Mouse (Mus musculus) hindbrain, embryonic 11.5 days (tissue): ENCODE measurements around the gene Mob3a. TPM values are rescaled to one million over a fixed set of nuclear protein-coding genes. Genes with fewer than 3 reads are reported as not detected.
A peak's percentile ranks its signal among the peaks of the same experiment; 100 is the strongest.

Experiments used
- ATAC-seq: fragments of 200-750 bp; cut with Nextera tagmentation; 2 replicates; pipeline ENCODE4 v1.8.0; 2017; ENCODE audit warnings: mild to moderate bottlenecking, moderate TSS enrichment, moderate library complexity; ENCODE audit not compliant: low FRiP score
- DNase-seq: peaks from one replicate; pipeline ENCODE4 v3.0.0-alpha.2; 2015; ENCODE audit warnings: low spot score
- H3K27ac ChIP-seq: fragments of 300-500 bp; sonication (generic); 2 replicates; pipeline ENCODE4 v1.5.1; 2014; ENCODE audit warnings: mild to moderate bottlenecking, low read depth, low read length
- H3K27me3 ChIP-seq: fragments of 300-500 bp; sonication (generic); 2 replicates; pipeline ENCODE4 v1.6.1; 2014; ENCODE audit warnings: mild to moderate bottlenecking, low read length, moderate library complexity, mixed read lengths; ENCODE audit not compliant: control insufficient read depth, insufficient read depth
- H3K36me3 ChIP-seq: fragments of 300-500 bp; sonication (generic); 2 replicates; pipeline ENCODE4 v1.6.1; 2014; ENCODE audit warnings: mild to moderate bottlenecking, low read length, moderate library complexity, mixed read lengths; ENCODE audit not compliant: control insufficient read depth, insufficient read depth
- H3K4me1 ChIP-seq: fragments of 300-500 bp; sonication (generic); replicated peaks from 2 replicates; pipeline ENCODE4 v1.6.1; 2014; ENCODE audit warnings: low read length, mixed read lengths; ENCODE audit not compliant: control insufficient read depth, insufficient read depth
- H3K4me2 ChIP-seq: fragments of 300-500 bp; sonication (generic); replicated peaks from 2 replicates; pipeline ENCODE4 v1.6.1; 2014; ENCODE audit warnings: mild to moderate bottlenecking, low read depth, low read length
- H3K4me3 ChIP-seq: fragments of 300-500 bp; sonication (generic); 2 replicates; pipeline ENCODE4 v1.5.1; 2014; ENCODE audit warnings: low read depth, low read length
- H3K9ac ChIP-seq: fragments of 300-500 bp; sonication (generic); 2 replicates; pipeline ENCODE4 v1.6.1; 2014; ENCODE audit warnings: low read depth, low read length
- H3K9me3 ChIP-seq: fragments of 300-500 bp; sonication (generic); 2 replicates; pipeline ENCODE4 v1.6.1; 2016; ENCODE audit warnings: low read length; ENCODE audit not compliant: control insufficient read depth
- WGBS: fragments of 180-500 bp; shearing (Covaris S2); extraction: QIAGEN DNeasy Blood & Tissue Kit; methylation state at CpG from one replicate; pipeline ENCODE4 v1.1.7; 2014; 5-methylcytosine and 5-hydroxymethylcytosine counted together
- polyA plus RNA-seq: library from polyadenylated mRNA; unstranded; fragments of >200 nt; fragmentation: Nextera tagmentation; extraction: Ambion mirVana; gene quantifications from 2 replicates; pipeline ENCODE4 v1.2.1, GENCODE M21; 2014

Gene Mob3a
- polyA plus RNA-seq, 1 experiment from 2014 or later = 54.4 TPM

DNA sequence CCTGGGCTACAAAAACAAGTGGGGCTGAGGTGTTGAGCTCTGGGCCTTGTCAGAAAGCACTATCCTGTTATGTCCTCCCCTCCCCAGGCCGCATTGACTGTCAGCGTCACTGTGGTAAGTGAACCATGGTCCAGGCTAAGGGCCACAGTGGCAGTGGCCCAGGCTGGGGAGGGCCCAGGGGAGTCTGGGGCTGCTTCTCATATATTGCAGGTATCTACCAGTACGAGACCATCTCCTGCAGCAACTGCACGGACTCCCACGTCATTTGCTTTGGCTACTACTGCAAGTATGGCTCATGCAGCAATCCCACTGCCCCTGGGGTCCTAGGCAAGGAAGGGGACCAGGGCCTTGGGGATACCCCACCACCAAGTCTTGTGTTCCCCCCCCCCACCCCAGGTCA, 1.9 kb upstream of the Mob3a start:
- no peak overlapping the region for H3K4me3 ChIP-seq
- no peak overlapping the region for H3K27ac ChIP-seq
- H3K4me2 ChIP-seq = no peak overlapping the region
- H3K9ac ChIP-seq = no peak overlapping the region; the same call in 1 of the 2 replicates
- DNase-seq (no peak), ATAC-seq (no peak)
- no peaks in the 10 kb centered on the region for H3K9me3 ChIP-seq
- H3K4me1 ChIP-seq = peaks cover 5% of the 10 kb centered on the region
- no peaks in the 10 kb centered on the region; the same call in none of the 2 replicates for H3K36me3 ChIP-seq
- WGBS = 86% methylated on average over 5 of the region's 5 CpGs
- no peaks in the 10 kb centered on the region for H3K27me3 ChIP-seq

- ATAC-seq (peak; percentile 89), DNase-seq (peak; percentile 91)
- Histone ChIP-seq H3K36me3 (0 out of 2 replicates have a peak, but pooled peaks cover 2% of the 10 kb centered on the region), H3K9ac (peak overlapping the region; percentile 66), H3K9me3 (no peaks in the 10 kb centered on the region), H3K27ac (peak overlapping the region; percentile 75), H3K27me3 (no peaks in the 10 kb centered on the region), H3K4me2 (peak overlapping the region; percentile 81), H3K4me1 (peaks cover 5% of the 10 kb centered on the region), H3K4me3 (peak overlapping the region; percentile 66)
- WGBS = 2% methylated on average over 47 of the region's 47 CpGs
These were observed 986 bp upstream of the Mob3a start for GRCm38 (mm10) chr10:80702536-80703390.

GRCm38 (mm10) chr10:80700732-80701131, 1.0 kb downstream of the Mob3a start:
- Histone ChIP-seq H3K27ac (no peak overlapping the region), H3K4me1 (peaks cover 5% of the 10 kb centered on the region), H3K27me3 (no peaks in the 10 kb centered on the region), H3K9me3 (no peaks in the 10 kb centered on the region), H3K9ac (0 out of 2 replicates have a peak overlapping the region, but pooled peaks have one; percentile 19), H3K36me3 (0 out of 2 replicates have a peak, but pooled peaks cover 2% of the 10 kb centered on the region), H3K4me2 (peak overlapping the region; percentile 81), H3K4me3 (peak overlapping the region; percentile 66)
- ATAC-seq (no peak), DNase-seq (no peak)
- WGBS = 53% methylated on average over 4 of the region's 4 CpGs

DNA sequence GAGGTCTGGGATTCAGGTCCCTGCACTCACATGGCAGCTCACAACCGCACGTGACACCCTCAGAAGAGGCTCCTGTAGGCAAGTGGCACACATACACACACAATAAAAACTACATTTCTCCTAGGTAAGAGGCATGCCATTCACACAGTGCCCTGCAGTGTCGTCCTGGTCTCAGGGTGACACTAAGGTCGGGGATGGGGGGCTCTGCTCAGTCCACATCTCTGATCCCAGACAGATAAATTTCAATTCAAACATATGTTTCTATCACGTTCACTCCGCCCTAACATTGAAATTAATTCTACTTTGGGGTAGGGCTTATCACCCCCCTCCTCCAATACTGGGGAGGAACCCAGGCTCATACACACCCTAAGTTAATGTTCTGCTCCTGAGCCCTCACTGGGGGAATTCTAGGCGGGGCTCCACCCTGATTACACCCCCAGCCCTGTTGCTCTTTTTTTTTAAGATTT, 1.7 kb downstream of the Mob3a start:
- Histone ChIP-seq H3K27me3 (no peaks in the 10 kb centered on the region), H3K9me3 (no peaks in the 10 kb centered on the region), H3K27ac (no peak overlapping the region), H3K4me2 (no peak overlapping the region), H3K4me1 (peaks cover 5% of the 10 kb centered on the region), H3K36me3 (0 out of 2 replicates have a peak, but pooled peaks cover 2% of the 10 kb centered on the region), H3K4me3 (no peak overlapping the region), H3K9ac (no peak overlapping the region)
- DNase-seq = no peak
- 86% methylated on average over 7 of the region's 7 CpGs for WGBS
- ATAC-seq = no peak

- WGBS = 92% methylated on average over 9 of the region's 9 CpGs
- no peaks in the 10 kb centered on the region for H3K27me3 ChIP-seq
- H3K4me2 ChIP-seq = no peak overlapping the region
- ATAC-seq (no peak), DNase-seq (no peak)
- no peak overlapping the region for H3K27ac ChIP-seq
- H3K9me3 ChIP-seq = no peaks in the 10 kb centered on the region
- H3K36me3 ChIP-seq = peaks cover 5% of the 10 kb centered on the region; the same call in 1 of the 2 replicates
- H3K9ac ChIP-seq = no peak overlapping the region
- no peak overlapping the region for H3K4me3 ChIP-seq
- peaks cover 5% of the 10 kb centered on the region for H3K4me1 ChIP-seq
These were observed 3.2 kb downstream of the Mob3a start for GRCm38 (mm10) chr10:80698605-80699004.

- H3K9ac ChIP-seq = no peak overlapping the region
- H3K9me3 ChIP-seq = no peaks in the 10 kb centered on the region
- 89% methylated on average over 9 of the region's 9 CpGs for WGBS
- H3K4me2 ChIP-seq = no peak overlapping the region
- H3K4me3 ChIP-seq = no peak overlapping the region
- DNase-seq (no peak), ATAC-seq (no peak)
- H3K27me3 ChIP-seq = no peaks in the 10 kb centered on the region
- peaks cover 3% of the 10 kb centered on the region for H3K4me1 ChIP-seq
- no peak overlapping the region for H3K27ac ChIP-seq
- H3K36me3 ChIP-seq = peaks cover 5% of the 10 kb centered on the region; the same call in 1 of the 2 replicates
These were observed 4.0 kb downstream of the Mob3a start for GRCm38 (mm10) chr10:80697812-80698211.

DNA sequence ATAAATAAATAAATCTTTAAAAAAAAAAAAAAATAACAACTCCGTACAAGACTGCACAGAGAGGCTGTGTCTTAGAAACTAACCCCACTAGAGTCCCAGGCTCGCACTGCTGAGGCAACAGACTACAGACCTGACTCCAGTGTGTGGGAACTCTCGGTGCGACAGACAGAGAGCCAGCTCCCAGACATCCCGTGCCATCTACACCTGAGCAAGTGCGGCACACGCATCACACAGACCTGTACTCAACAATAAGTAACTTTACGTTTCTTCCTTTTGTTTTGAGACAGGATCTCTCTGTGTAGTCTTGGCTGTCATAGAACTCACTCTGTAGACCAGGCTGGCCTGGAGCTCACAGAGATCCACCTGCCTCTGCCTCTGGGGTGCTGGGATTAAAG, 4.4 kb downstream of the Mob3a start:
- Histone ChIP-seq H3K4me1 (peaks cover 3% of the 10 kb centered on the region), H3K9ac (no peak overlapping the region), H3K36me3 (peaks cover 5% of the 10 kb centered on the region; the same call in 1 of the 2 replicates), H3K27me3 (no peaks in the 10 kb centered on the region), H3K4me2 (no peak overlapping the region), H3K27ac (no peak overlapping the region), H3K4me3 (no peak overlapping the region), H3K9me3 (no peaks in the 10 kb centered on the region)
- ATAC-seq (no peak), DNase-seq (no peak)
- 91% methylated on average over 8 of the region's 8 CpGs for WGBS

DNA sequence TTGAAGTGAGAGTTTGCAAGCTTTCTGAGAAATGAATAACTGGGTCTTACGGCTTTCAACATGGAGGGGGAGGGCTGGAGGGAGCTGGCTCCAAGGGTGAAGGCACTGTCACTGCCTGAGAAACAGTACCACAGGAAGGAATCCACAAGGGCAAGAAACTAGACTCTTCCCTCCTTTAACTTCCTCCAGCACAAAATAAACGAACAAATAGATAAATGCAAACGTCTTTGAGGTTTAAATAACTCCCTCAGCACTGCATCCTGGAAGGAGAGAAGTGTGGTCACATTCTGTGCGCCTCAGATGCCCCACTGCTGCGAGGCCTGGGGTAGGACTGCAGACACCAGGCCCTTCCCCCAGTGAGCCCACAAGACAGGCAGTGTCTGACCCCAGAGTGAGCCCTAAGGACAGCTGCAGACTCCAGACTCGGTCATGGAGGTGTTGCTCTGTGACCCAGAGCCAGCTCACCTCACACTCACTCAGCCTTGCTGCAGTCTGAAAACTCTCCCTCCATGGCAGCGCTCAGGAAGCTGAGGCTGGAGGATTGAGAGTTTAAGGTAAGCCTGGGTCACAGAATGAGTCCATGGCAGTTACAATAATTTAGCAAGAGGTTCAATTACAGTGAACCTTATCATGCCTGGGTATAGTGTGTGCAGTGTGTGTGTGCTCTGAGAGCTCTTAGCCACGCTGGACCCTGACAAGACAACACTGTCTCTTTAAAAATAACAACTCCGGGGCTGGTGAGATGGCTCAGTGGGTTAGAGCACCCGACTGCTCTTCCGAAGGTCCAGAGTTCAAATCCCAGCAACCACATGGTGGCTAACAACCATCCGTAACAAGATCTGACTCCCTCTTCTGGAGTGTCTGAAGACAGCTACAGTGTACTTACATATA, 5.0 kb downstream of the Mob3a start:
- DNase-seq (no peak), ATAC-seq (no peak)
- Histone ChIP-seq H3K27ac (no peak overlapping the region), H3K27me3 (no peaks in the 10 kb centered on the region), H3K4me2 (no peak overlapping the region), H3K4me1 (peaks cover 3% of the 10 kb centered on the region), H3K9ac (no peak overlapping the region), H3K9me3 (no peaks in the 10 kb centered on the region), H3K4me3 (no peak overlapping the region), H3K36me3 (peaks cover 5% of the 10 kb centered on the region; the same call in 1 of the 2 replicates)
- WGBS = 72% methylated on average over 11 of the region's 12 CpGs
